Mouse (Mus musculus) brain, embryonic 14.5 days (tissue): ENCODE results near the gene Ell.

Source experiments
- CTCF ChIP-seq: fragments of 200-500 bp; IDR thresholded peaks from 2 replicates; pipeline ENCODE4 v1.5.1; 2012; ENCODE audit warnings: inconsistent platforms, mild to moderate bottlenecking, moderate library complexity, borderline replicate concordance; ENCODE audit not compliant: insufficient read depth, insufficient read length; ENCODE audit errors: extremely low read depth
- POLR2A ChIP-seq: fragments of 200-500 bp; IDR thresholded peaks from 2 replicates; pipeline ENCODE4 v1.6.1; 2012; ENCODE audit warnings: mild to moderate bottlenecking, inconsistent platforms, borderline replicate concordance; ENCODE audit not compliant: poor library complexity, insufficient read depth, insufficient read length, severe bottlenecking; ENCODE audit errors: extremely low read depth

DNA sequence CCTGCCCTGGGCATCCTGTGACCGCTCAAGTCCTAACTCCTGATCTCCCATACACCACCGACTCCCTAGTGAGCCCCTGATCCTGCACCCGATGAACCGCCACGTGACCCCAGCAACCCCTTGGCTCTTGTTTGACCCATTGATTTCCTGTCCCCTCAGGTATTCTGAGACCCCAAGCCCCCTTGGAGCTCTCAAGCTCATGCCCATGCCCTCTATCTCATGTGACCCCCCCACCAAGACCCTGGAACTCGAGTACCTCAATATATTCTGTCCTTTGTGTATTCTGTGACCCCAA lies 68.3 kb downstream of the Ell start:
- TF ChIP-seq CTCF (no peak), POLR2A (no peak)
